Mouse (Mus musculus) megakaryocyte, embryonic 14.5 days (primary cell): Measurements from ENCODE around the gene Acy3. TPM values are rescaled to one million over a fixed set of nuclear protein-coding genes. Genes with fewer than 3 reads are reported as not detected.
A peak's percentile ranks its signal among the peaks of the same experiment; 100 is the strongest.

ENCODE experiments used
- H3K27me3 ChIP-seq: replicated peaks from 2 replicates; pipeline ENCODE3; 2012; ENCODE audit warnings: inconsistent platforms
- H3K36me3 ChIP-seq: replicated peaks from 2 replicates; pipeline ENCODE3; 2012; ENCODE audit warnings: low read length, inconsistent platforms, mixed read lengths
- H3K4me1 ChIP-seq: 2 replicates; pipeline ENCODE4 v1.6.1; 2012; ENCODE audit warnings: inconsistent platforms
- H3K4me3 ChIP-seq: replicated peaks from 2 replicates; pipeline ENCODE3; 2012; ENCODE audit warnings: moderate library complexity, mild to moderate bottlenecking, inconsistent platforms
- H3K9me3 ChIP-seq: 2 replicates; pipeline ENCODE4 v1.6.1; 2012; ENCODE audit warnings: inconsistent platforms
- FLI1 ChIP-seq: IDR thresholded peaks from 2 replicates; pipeline ENCODE4 v1.6.1; 2012; ENCODE audit warnings: low read length, inconsistent platforms, mixed read lengths
- GATA1 ChIP-seq: IDR thresholded peaks from 3 replicates; pipeline ENCODE4 v1.6.1; 2012; ENCODE audit warnings: mixed read lengths, low read length, inconsistent platforms, borderline replicate concordance
- polyA plus RNA-seq: library from polyadenylated mRNA; stranded (reverse); fragments of >175 nt; gene quantifications from 2 replicates; pipeline ENCODE4 v1.2.3, GENCODE M21; 2012; ENCODE audit warnings: low replicate concordance; ENCODE audit not compliant: insufficient read depth

Acy3 gene
- polyA plus RNA-seq, 1 experiment: 6.4 TPM

GRCm38 (mm10) chr19:4000119-4000900 lies 13.9 kb downstream of the Acy3 start, which contains the start of the genes Nudt8 and Gm49405:
Nudt8 (plus strand) TSS chr19:4000580.
Gm49405 (plus strand) TSS chr19:4000626.
- peaks cover 20% of the 10 kb centered on the region for H3K27me3 ChIP-seq
- TF ChIP-seq GATA1: no peak
- no peak for TF ChIP-seq FLI1
- peaks cover 67% of the 10 kb centered on the region for H3K4me1 ChIP-seq
- H3K9me3 ChIP-seq: no peaks in the 10 kb centered on the region
- peak within 1 kb of the TSS; percentile 97 for H3K4me3 ChIP-seq
- H3K36me3 ChIP-seq: peaks cover 25% of the 10 kb centered on the region

GRCm38 (mm10) chr19:4000949-4001525 lies 14.7 kb downstream of the Acy3 start:
- Histone ChIP-seq H3K27me3 (peaks cover 14% of the 10 kb centered on the region), H3K4me1 (peaks cover 65% of the 10 kb centered on the region), H3K9me3 (no peaks in the 10 kb centered on the region), H3K36me3 (peaks cover 31% of the 10 kb centered on the region), H3K4me3 (peak overlapping the region; percentile 97)
- TF ChIP-seq GATA1 (no peak), FLI1 (no peak)

- TF ChIP-seq FLI1 (no peak), GATA1 (no peak)
- Histone ChIP-seq H3K4me3 (no peak overlapping the region), H3K4me1 (peaks cover 58% of the 10 kb centered on the region), H3K9me3 (no peaks in the 10 kb centered on the region), H3K36me3 (peaks cover 38% of the 10 kb centered on the region), H3K27me3 (peaks cover 7% of the 10 kb centered on the region)
These were observed 15.4 kb downstream of the Acy3 start for GRCm38 (mm10) chr19:4001752-4002151.

DNA sequence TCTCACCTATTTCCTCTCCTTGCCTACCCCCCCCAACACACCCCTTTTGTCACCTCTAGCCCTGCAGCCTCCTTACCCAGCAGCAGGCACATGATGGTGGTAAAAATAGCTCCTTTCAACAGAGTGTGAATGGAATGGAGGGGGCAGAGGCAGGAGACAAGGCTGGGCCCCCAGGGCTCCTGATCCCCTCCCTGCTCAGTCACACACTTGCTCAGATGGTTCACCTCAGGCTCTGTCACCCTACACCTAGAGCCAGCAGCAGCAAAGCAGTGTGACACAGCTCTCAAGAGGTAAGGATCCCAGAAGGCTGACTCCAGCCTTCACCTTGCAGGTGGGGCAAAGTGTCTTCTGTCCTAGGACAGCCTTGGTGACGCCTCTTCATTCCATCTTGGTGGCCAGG lies 16.7 kb downstream of the Acy3 start, which contains the start of gene Doc2g:
TSS of gene Doc2g (plus strand) at position 202 of the 400 bp plus-strand sequence.
- peaks cover 52% of the 10 kb centered on the region for H3K36me3 ChIP-seq
- H3K4me3 ChIP-seq: no peak within 1 kb of the TSS
- TF ChIP-seq FLI1: no peak
- no peak for TF ChIP-seq GATA1
- peaks cover 44% of the 10 kb centered on the region for H3K4me1 ChIP-seq
- peaks cover 2% of the 10 kb centered on the region for H3K27me3 ChIP-seq
- H3K9me3 ChIP-seq: no peaks in the 10 kb centered on the region

DNA sequence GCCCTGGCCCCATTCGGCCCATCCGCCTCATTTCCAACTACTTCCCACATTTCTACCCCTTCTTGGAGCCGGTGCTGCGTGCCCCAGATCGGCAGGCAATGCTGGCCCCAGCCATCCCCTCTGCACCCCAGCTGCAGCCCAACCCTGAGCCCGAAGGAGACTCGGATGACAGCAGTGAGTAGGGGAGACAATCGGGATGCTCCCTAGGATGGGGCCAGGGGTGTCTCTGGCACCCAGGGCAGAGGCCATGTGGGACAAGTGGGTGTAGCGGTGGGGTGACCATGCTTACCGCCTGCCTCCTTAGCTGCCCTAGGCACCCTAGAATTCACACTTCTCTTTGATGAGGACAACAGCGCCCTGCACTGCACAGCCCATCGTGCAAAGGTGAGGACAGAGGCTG lies 17.3 kb downstream of the Acy3 start:
- Histone ChIP-seq H3K9me3 (no peaks in the 10 kb centered on the region), H3K36me3 (peaks cover 57% of the 10 kb centered on the region), H3K4me3 (no peak overlapping the region), H3K27me3 (peaks cover 2% of the 10 kb centered on the region), H3K4me1 (peaks cover 39% of the 10 kb centered on the region)
- TF ChIP-seq GATA1 (no peak), FLI1 (no peak)

- peaks cover 64% of the 10 kb centered on the region for H3K36me3 ChIP-seq
These were observed 18.0 kb downstream of the Acy3 start for GRCm38 (mm10) chr19:4004331-4004730.

GRCm38 (mm10) chr19:4005091-4005490 lies 18.7 kb downstream of the Acy3 start:
- Histone ChIP-seq H3K4me3 (no peak overlapping the region), H3K27me3 (peaks cover 2% of the 10 kb centered on the region), H3K4me1 (peaks cover 26% of the 10 kb centered on the region), H3K9me3 (no peaks in the 10 kb centered on the region), H3K36me3 (peaks cover 71% of the 10 kb centered on the region)
- TF ChIP-seq GATA1 (no peak), FLI1 (no peak)

More at GRCm38 (mm10) chr19:4004331-4004730, 18.0 kb downstream of the Acy3 start:
- peaks cover 2% of the 10 kb centered on the region for H3K27me3 ChIP-seq
- H3K4me3 ChIP-seq: no peak overlapping the region
- H3K9me3 ChIP-seq: no peaks in the 10 kb centered on the region
- H3K4me1 ChIP-seq: peaks cover 32% of the 10 kb centered on the region
- no peak for TF ChIP-seq FLI1
- no peak for TF ChIP-seq GATA1

GRCm38 (mm10) chr19:4005971-4006370 lies 19.6 kb downstream of the Acy3 start:
- Histone ChIP-seq H3K9me3 (no peaks in the 10 kb centered on the region), H3K36me3 (peaks cover 80% of the 10 kb centered on the region), H3K4me1 (peaks cover 23% of the 10 kb centered on the region), H3K27me3 (peaks cover 2% of the 10 kb centered on the region), H3K4me3 (no peak overlapping the region)
- no peak for TF ChIP-seq GATA1
- no peak for TF ChIP-seq FLI1

DNA sequence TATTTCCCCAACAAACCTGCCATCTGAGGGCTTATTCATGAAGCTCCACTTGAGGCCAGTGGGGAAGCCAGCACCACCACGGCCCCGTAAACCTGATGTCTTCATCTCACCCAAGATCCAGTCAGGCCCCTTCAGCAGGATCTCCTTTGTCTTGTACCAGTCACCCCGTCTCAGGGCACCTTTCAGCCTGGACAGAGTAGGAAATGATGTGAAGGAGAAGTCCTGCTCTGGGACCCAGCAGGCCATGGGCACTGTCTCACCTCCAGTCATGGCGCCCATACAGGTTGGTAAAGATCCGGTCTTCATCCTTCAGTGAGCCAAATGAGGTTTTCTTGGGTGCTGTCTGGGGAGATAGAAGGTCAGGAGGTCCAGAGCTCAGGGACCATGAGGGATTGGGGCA lies 24.7 kb downstream of the Acy3 start:
- H3K27me3 ChIP-seq: no peaks in the 10 kb centered on the region
- H3K4me3 ChIP-seq: no peak overlapping the region

DNA sequence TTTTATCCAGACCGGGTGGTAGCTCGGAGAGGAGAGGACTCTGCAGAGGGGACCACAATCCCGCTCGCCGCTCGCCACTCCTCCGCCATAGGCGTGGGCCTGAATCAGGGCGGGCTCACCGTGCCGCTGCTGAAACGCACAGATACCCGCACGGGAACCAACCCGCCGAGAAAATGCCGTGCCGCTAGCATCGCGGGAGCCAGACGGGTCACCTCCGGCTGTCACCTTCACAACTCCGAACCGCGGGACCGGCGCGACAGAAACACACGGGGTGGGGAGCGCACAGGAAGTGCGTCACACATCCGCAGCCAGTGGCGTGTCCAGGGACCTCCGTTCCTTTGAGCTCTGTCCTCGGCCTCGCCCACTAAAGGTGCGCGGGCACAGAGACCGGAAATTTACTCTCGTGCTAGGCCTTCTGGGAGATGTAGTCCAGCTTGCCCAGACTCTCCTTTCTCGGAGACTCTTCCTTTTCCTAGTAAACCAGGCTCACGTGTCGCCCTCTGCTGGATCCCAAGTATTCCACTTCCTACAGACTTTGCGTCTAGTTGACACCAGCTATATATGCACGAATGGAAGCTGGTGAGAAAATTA lies 26.2 kb downstream of the Acy3 start, which contains the start of gene Ndufv1:
TSS of gene Ndufv1 (minus strand) at position 375 of the 591 bp plus-strand sequence.
- Histone ChIP-seq H3K4me1 (peaks cover 49% of the 10 kb centered on the region), H3K27me3 (no peaks in the 10 kb centered on the region), H3K4me3 (peak within 1 kb of the TSS; percentile 97), H3K36me3 (peaks cover 37% of the 10 kb centered on the region), H3K9me3 (no peaks in the 10 kb centered on the region)
- TF ChIP-seq GATA1 (no peak), FLI1 (peak; percentile 78)

More for the DNA sequence above, 24.7 kb downstream of the Acy3 start:
- H3K9me3 ChIP-seq: no peaks in the 10 kb centered on the region
- H3K4me1 ChIP-seq: peaks cover 46% of the 10 kb centered on the region
- no peak for TF ChIP-seq FLI1
- no peak for TF ChIP-seq GATA1
- peaks cover 52% of the 10 kb centered on the region for H3K36me3 ChIP-seq
